Mouse (Mus musculus) gonadal fat pad, adult 2 months (tissue): ENCODE data around the gene Grm8. TPM values are rescaled to one million over a fixed set of nuclear protein-coding genes. Genes with fewer than 3 reads are reported as not detected.

Experiments used
- DNase-seq: peaks from one replicate; pipeline ENCODE4 v3.0.0-alpha.2; 2012; ENCODE audit warnings: low read depth
- polyA plus RNA-seq: library from polyadenylated mRNA; depleted of rRNA; stranded (reverse); fragments of >200 nt; gene quantifications from 2 replicates; pipeline ENCODE4 v1.2.3, GENCODE M21; 2012; rRNA removed

Gene Grm8
- 0.03 TPM in 1 of 2 replicates, not detected in the other for polyA plus RNA-seq

DNA sequence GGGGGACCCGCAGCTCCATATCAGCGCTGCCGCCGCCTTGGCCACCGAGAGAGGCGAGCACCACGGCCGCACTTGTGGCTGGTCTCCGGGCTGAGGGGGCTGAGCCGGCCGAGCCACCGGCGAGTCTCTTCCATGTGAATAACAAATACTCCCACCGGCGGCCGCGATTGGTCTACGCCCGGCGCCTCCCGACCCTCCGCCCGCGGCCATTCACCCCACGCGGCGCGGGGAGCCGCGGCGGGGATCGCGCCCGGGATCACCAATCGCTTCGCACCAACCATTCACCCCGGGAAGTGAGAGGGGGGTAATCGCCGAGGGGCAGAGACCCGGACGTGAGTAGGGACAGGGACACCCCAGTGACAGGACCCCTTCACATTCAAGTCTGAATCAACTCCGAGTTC lies at the start of gene Grm8:
Grm8 (minus strand) TSS at position 178 of the 401 bp plus-strand sequence.
- no peak for DNase-seq

GRCm38 (mm10) chr6:28169851-28170539 lies 35.0 kb upstream of the Grm8 start:
- DNase-seq = no peak

DNA sequence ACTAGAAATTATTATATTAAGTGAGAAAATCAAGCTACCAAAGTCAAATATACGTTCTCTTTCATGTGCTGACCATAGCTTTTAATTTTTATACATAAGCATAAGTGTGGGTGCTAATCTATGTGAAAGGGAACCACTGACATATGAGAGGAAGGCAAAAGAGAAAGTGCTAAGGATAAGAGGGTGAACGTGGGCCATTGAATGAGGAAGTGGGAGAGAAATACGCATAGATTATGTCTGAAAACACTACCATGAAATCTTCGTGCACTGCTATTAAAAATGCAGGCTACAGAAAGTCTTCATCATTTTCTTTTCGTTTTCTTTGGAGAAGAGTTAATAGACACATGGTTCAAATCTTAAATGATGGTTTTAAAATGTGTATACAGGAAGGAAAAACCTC lies 25.4 kb upstream of the Grm8 start:
- no peak for DNase-seq

DNA sequence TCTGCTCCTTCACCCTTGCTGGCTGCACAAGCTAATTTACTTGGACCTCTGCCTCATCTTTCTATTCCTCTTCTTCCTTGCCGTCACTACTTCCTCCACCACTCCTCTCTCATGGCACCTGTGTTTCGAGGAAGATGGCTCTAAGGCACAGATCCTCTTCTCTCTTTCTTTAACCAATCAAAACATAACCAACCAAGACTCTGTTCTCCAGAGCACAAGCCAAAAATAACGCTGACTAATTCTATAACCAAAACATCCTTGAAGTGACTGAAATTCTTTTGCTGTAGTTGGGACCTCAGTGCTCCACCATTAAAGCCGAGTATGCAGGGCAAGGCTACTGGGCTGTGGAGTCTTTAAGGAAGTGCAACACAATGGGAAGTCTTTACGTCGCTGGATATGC lies 11.5 kb upstream of the Grm8 start:
- no peak for DNase-seq

DNA sequence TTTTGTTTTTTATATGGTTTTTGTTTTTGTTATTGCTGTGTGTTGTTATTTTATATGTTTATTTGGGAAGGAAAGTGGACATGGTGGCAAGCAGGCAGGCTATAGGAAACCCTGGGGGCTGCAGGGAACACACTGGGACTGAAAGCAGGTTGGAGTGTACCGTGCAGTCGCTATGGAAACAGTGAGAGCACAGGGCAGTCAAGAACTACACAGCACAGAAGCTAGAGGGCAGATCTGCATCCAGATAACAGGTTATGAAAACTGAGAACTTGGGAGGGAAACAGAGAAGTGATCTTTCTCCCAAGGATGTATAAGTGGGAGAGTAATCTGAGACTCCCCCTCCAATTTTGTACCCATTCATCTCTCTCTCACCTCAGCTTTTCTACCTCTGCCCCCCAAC lies 7.4 kb upstream of the Grm8 start:
- DNase-seq = no peak

- DNase-seq = no peak
These were observed 644 bp upstream of the Grm8 start for GRCm38 (mm10) chr6:28135411-28136233.

- no peak for DNase-seq
These were observed 652 bp downstream of the Grm8 start for GRCm38 (mm10) chr6:28134251-28134801.

GRCm38 (mm10) chr6:28133206-28134063 lies 1.5 kb downstream of the Grm8 start:
- no peak for DNase-seq

GRCm38 (mm10) chr6:28132056-28132455 lies 2.9 kb downstream of the Grm8 start:
- no peak for DNase-seq

DNA sequence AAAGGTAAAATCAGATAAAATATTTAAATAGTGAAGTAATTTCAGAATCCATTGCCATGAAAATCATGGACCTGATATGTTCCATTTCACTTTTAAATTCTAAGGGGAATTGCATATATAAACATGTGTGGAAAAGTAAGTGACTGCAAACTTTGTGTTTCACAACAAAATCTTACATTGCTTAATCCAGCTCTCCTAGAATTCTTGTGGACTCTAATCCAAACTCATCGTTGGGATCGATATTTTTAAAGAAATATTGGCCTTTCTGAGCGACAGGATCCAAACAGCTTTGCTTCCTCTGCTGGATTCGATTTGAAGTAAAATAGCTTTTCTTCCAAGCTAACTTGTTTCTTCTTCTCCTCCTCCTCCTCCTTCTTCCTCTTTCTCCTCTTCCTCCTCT lies 6.1 kb downstream of the Grm8 start:
- DNase-seq = no peak

- DNase-seq = no peak
These were observed 19.5 kb downstream of the Grm8 start for GRCm38 (mm10) chr6:28115519-28115918.

DNA sequence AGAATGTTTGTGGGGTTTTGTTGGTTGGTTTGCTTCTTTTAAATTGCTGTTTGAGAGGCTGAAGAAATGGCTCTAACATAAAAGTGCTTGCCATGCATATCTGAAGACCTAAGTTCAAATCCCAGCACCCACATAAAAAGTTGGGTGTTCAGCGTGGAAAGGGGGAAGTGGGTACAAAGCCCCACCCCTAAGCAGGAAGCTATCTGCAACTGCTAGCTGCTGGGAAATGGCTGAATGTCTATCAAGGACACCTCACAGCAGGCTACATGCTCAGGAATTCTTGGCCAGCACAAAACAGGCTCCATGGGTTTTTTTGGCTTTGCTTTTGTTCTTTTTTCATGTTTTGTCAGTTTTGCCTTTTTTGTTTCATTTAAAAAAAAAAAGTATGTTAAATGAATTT lies 20.1 kb downstream of the Grm8 start:
- no peak for DNase-seq

- no peak for DNase-seq
These were observed 23.4 kb downstream of the Grm8 start for GRCm38 (mm10) chr6:28111551-28111950.

DNA sequence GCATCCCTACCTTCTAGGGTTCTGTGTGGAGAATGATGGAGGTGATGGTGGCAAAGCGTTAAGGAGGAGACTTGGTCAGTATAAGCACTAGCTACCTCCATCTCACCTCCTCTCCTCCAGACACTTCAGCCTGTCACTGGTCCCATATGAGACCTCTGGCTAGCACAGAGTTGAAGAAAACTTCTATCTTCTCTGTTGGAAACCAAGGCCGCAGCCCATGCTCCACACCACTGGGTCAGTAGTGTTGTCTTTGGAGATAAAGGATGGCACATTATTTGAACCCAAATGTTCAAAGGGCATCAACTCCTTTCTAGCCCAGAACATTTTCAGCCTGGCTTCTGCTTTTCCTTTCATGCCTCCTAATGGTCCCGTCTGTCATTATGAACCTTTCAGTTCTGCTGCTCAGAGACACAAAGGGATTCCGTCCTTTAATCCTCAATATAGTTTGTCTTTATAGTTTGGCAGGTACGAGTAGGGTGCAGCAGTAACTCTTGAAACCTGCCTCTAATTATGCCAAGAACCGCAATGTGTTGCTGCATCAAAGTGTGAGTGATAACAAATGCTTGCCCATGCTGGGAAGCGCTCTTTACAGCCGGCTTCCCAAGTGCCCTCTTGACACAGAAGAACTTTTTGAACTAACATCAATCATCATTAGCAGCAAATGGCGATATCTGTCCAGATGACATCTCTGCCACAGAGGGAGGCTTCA lies 32.2 kb downstream of the Grm8 start:
- no peak for DNase-seq

DNA sequence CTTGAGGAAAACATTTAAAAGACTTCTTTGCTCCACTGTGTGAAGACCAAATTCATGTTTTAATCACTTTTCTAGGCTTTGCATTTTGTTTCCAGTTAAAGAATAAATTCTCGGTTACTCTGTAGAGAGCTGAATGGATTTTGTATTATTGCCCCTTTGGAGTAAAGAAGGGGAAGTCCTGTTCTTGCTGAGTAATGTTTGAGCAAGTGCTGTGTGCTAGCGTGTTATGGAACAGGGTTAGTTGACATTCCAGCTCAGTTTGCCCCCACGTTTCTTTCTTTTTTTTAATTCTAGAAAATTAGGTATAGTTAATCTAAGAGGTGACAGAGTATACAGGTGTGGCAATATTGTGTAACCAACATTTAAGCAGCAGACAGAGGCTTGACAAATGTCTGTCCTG lies 35.0 kb downstream of the Grm8 start:
- DNase-seq = no peak

GRCm38 (mm10) chr6:28092511-28092910 lies 42.5 kb downstream of the Grm8 start:
- no peak for DNase-seq

DNA sequence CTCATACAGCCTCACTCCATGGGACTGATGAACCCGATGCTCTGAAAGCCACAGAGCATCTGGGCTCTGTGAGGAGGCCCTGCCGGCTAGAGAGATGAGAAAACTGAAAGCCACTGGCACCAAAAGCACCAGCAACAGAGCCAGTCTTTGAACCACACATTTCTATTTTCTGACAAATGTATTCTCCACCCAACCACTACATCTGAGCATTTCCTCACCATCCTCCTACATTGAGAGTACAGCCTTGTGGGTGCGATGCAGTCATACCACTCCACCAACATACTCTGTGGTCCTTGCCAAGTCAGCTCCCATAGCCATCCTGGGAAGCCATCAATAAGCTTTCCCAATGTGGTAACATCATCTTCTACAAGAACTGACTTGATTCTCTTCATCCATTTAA lies 43.1 kb downstream of the Grm8 start:
- no peak for DNase-seq

- DNase-seq = no peak
These were observed 44.0 kb downstream of the Grm8 start for GRCm38 (mm10) chr6:28090981-28091380.

DNA sequence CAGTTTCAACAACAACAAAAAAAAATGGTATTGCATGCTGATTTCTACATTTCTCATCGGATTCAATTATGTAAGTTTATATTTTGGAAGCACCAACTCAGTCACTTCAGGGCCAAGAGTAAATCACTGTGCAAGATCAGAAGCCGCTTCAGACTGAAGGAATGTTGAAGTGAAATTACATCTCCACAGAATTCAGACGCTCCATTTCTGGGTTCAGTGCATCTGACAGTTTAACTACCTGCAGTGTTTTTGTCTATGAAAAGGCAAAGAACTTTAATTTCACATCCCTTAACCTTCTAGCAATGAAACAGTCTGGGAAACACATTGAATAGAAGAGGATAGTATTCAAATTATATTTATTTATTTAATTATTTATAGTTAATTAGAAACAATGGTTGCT lies 59.4 kb downstream of the Grm8 start:
- DNase-seq = no peak

DNA sequence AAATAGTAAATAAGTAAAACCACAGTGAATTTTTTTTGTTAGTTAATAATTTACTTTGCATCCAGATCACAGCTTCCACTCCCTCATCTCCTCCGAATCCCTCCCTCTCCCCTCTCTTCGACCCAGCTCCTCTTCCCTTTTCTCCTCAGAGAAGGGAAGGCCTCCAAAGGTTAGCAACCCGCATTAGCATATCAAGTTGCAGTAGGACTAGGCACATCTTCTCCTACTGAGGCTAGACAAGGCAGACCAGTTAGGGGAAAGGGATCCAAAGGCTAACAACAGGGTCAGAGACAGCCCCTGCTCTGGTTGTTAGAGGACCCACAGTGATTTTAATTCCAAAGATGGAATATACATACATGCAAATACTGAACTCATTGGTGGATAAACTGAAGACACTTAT lies 60.5 kb downstream of the Grm8 start:
- no peak for DNase-seq

DNA sequence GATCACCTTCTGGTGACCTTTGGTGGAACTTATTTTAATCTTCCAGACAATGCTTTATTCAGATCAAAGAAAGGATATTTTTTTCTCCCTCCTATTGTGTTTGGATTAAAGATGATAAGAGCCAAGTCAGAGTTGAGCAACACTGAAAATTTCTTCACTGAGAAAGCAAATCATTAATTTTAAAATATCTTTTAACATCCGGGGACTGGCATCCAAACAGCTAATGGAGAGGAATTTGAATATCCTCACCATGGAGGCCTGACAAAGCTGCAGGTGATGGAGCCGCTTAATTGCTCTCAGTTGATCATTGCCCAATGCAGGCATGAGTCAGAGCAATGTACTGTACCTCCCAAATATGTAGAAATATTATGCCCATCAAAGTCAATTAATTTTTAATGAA lies 83.0 kb downstream of the Grm8 start:
- no peak for DNase-seq
